Mouse (Mus musculus) small intestine, adult 2 months (tissue): ENCODE results near the gene S100a13.

Experiments
- CTCF ChIP-seq: fragments of 200-500 bp; IDR thresholded peaks from 2 replicates; pipeline ENCODE4 v1.5.1; 2012; ENCODE audit warnings: low read depth, mild to moderate bottlenecking, control low read depth, inconsistent platforms, low read length, moderate library complexity, mixed read lengths; ENCODE audit not compliant: insufficient replicate concordance, insufficient read length; ENCODE audit errors: extremely low read depth
- POLR2A ChIP-seq: fragments of 200-500 bp; IDR thresholded peaks from 2 replicates; pipeline ENCODE4 v1.6.1; 2012; ENCODE audit warnings: low read depth, mild to moderate bottlenecking, control low read depth, inconsistent platforms, low read length, moderate library complexity

- TF ChIP-seq POLR2A = no peak
- TF ChIP-seq CTCF = no peak
These were observed 7.9 kb upstream of the S100a13 start for GRCm38 (mm10) chr3:90506362-90506761.
